Mouse (Mus musculus) thymus, adult 2 months (tissue): ENCODE data around the gene Glo1.

Source experiments
- CTCF ChIP-seq: fragments of 200-500 bp; IDR thresholded peaks from 2 replicates; pipeline ENCODE4 v1.5.1; 2012; ENCODE audit warnings: mild to moderate bottlenecking, control low read depth, low read length, moderate library complexity, borderline replicate concordance; ENCODE audit not compliant: control insufficient read depth, poor library complexity, insufficient read depth; ENCODE audit errors: extremely low read depth
- POLR2A ChIP-seq: fragments of 200-500 bp; IDR thresholded peaks from 2 replicates; pipeline ENCODE4 v1.6.1; 2012; ENCODE audit warnings: mild to moderate bottlenecking, low read length, control low read depth, moderate library complexity; ENCODE audit not compliant: control insufficient read depth, poor library complexity, insufficient read depth; ENCODE audit errors: extremely low read depth

DNA sequence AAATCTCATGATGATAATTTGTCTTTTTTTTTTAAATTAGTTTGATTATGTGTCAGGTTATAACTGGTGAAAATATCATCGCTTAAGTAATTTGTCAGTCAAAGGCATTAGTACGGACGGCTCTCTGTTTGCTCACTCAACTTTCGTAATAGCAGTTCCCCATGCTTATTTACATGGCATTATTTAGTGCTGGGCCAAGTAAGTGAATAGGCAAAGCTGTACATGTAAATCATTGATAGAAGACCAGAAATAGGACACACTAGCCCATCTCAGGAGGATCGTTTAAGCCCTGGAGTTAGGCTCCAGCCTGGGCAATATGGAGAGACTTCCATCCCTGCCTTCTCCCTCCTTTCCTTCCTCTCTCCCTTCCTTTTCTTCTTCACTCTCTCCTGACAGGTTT lies 14.2 kb upstream of the Glo1 start:
- TF ChIP-seq POLR2A (no peak), CTCF (no peak)
